Mouse (Mus musculus) liver, embryonic 11.5 days (tissue): ENCODE measurements at regions not wholly inside any gene's neighbourhood (a gene's known extent, or its start where the extent isn't known, plus 50 kb on each side); places are given as distances from the start of the nearest gene placed in this dataset.

Experiments used
- ATAC-seq: fragments of 200-750 bp; cut with Nextera tagmentation; replicated peaks from 2 replicates; pipeline ENCODE4 v1.8.0; 2017; ENCODE audit warnings: moderate number of reproducible peaks, mild to moderate bottlenecking, moderate TSS enrichment, moderate library complexity; ENCODE audit not compliant: low FRiP score
- DNase-seq: peaks from one replicate; pipeline ENCODE4 v3.0.0-alpha.2; 2017; ENCODE audit warnings: low spot score
- H3K27ac ChIP-seq: fragments of 300-500 bp; sonication (generic); 2 replicates; pipeline ENCODE4 v1.5.1; 2014; ENCODE audit warnings: mild to moderate bottlenecking, low read depth, low read length, control low read depth
- H3K27me3 ChIP-seq: fragments of 300-500 bp; sonication (generic); replicated peaks from 2 replicates; pipeline ENCODE4 v1.6.1; 2014; ENCODE audit warnings: low read length, mixed read lengths; ENCODE audit not compliant: control insufficient read depth, insufficient read depth
- H3K36me3 ChIP-seq: fragments of 300-500 bp; sonication (generic); 2 replicates; pipeline ENCODE4 v1.6.1; 2014; ENCODE audit warnings: mild to moderate bottlenecking, low read length, moderate library complexity, mixed read lengths; ENCODE audit not compliant: control insufficient read depth, insufficient read depth
- H3K4me1 ChIP-seq: fragments of 300-500 bp; sonication (generic); replicated peaks from 2 replicates; pipeline ENCODE4 v1.6.1; 2014; ENCODE audit warnings: low read length, mixed read lengths; ENCODE audit not compliant: control insufficient read depth, insufficient read depth
- H3K4me2 ChIP-seq: fragments of 300-500 bp; sonication (generic); 2 replicates; pipeline ENCODE4 v1.6.1; 2014; ENCODE audit warnings: mild to moderate bottlenecking, control low read depth, moderate library complexity
- H3K4me3 ChIP-seq: fragments of 300-500 bp; sonication (generic); 2 replicates; pipeline ENCODE4 v1.5.1; 2014; ENCODE audit warnings: low read depth, low read length, control low read depth
- H3K9ac ChIP-seq: fragments of 300-500 bp; sonication (generic); 2 replicates; pipeline ENCODE4 v1.6.1; 2014; ENCODE audit warnings: low read depth, low read length, control low read depth
- H3K9me3 ChIP-seq: fragments of 300-500 bp; sonication (generic); 2 replicates; pipeline ENCODE4 v1.6.1; 2016; ENCODE audit warnings: low read length, inconsistent platforms, mixed read lengths; ENCODE audit not compliant: control insufficient read depth
- WGBS: fragments of 180-500 bp; shearing (Covaris S2); extraction: QIAGEN DNeasy Blood & Tissue Kit; methylation state at CpG from one replicate; pipeline ENCODE4 v1.1.7; 2014; 5-methylcytosine and 5-hydroxymethylcytosine counted together

- peaks cover 5% of the 10 kb centered on the region; the same call in 1 of the 2 replicates for H3K9me3 ChIP-seq
- no peak for ATAC-seq
- no peaks in the 10 kb centered on the region for H3K36me3 ChIP-seq
- no peak overlapping the region for H3K4me3 ChIP-seq
- no peak overlapping the region for H3K4me2 ChIP-seq
- WGBS, result 83% methylated on average over 3 of the region's 3 CpGs
- DNase-seq, result no peak
- H3K27me3 ChIP-seq, result no peaks in the 10 kb centered on the region
- H3K4me1 ChIP-seq, result no peaks in the 10 kb centered on the region
- no peak overlapping the region for H3K27ac ChIP-seq
- no peak overlapping the region for H3K9ac ChIP-seq
Measured at GRCm38 (mm10) chr6:100453401-100453800, 166.1 kb upstream of the Rybp start.

DNA sequence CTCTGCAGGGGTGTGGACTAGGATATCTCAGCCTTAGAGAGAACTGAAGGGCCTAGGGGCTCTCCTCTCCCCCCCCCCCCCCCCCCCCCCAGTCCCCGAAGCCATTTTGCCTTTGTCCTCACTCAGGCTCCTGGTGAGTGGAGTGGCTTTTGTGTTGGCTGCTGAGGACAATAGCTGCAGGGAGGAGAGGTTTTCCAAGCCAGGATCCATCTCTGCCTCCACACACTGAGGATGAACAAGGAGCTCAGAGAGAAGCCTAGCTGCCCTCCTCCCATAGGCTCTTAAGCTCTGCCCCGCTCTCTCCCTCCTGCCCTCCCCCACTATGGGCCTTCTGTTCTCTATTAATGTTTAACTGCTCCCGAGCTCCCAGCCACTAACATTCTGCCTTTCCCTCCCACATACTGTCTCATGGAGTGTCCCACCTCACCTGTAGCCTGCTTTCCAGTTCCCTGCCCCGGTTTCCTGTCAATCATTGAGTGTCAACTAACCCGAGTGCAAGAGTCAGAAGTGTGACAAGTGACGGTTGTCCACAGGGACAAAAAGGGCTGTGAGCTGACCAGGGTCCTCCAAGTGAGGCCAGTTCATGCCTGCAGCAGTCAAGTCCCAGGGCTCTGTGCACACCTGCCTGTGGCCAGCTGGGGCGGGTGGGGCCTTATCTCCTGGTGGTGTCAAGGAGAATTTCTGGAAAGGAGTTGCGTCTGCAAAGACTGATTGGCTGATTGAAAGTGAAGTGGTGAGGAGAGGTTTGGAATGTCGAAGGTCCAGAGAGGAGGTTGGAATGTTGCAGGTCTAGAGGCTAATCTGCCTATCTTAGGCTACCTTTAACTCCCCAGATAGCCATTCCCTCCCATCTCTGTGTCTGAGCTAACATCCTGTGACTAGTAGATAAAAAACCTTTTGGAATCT is 165.1 kb upstream of the Rybp start:
- DNase-seq, result no peak
- Histone ChIP-seq H3K4me1 (peaks cover 2% of the 10 kb centered on the region), H3K9ac (no peak overlapping the region), H3K4me3 (no peak overlapping the region), H3K27me3 (no peaks in the 10 kb centered on the region), H3K36me3 (no peaks in the 10 kb centered on the region), H3K27ac (no peak overlapping the region), H3K9me3 (peaks cover 5% of the 10 kb centered on the region; the same call in 1 of the 2 replicates), H3K4me2 (no peak overlapping the region)
- ATAC-seq, result peak; percentile 74; the same call in 1 of the 2 replicates
- 51% methylated on average over 9 of the region's 9 CpGs for WGBS

DNA sequence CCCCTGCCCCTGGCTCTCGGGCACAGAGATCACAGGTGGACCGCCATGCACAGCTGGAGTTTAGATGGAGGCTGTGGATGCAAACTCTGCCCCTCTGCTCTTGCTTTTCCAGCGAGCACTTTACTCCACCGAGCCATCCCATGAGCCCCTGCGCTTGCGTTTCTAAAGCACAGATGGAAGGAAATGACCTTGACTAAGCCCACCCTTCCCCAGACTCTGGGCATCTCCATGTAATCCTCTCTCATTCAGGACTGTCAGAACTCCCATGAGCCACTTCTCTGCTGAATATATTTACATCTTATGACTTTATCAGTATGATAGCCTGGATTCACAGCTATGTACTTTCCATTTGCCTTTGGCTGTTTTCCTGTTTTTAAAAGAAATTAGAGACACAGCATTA is 162.8 kb upstream of the Rybp start:
- Histone ChIP-seq H3K27me3 (no peaks in the 10 kb centered on the region), H3K9ac (no peak overlapping the region), H3K4me3 (no peak overlapping the region), H3K4me2 (no peak overlapping the region), H3K36me3 (no peaks in the 10 kb centered on the region), H3K9me3 (peaks cover 5% of the 10 kb centered on the region; the same call in 1 of the 2 replicates), H3K4me1 (peaks cover 5% of the 10 kb centered on the region), H3K27ac (no peak overlapping the region)
- 90% methylated on average over 6 of the region's 6 CpGs for WGBS
- DNase-seq, result no peak
- no peak for ATAC-seq

DNA sequence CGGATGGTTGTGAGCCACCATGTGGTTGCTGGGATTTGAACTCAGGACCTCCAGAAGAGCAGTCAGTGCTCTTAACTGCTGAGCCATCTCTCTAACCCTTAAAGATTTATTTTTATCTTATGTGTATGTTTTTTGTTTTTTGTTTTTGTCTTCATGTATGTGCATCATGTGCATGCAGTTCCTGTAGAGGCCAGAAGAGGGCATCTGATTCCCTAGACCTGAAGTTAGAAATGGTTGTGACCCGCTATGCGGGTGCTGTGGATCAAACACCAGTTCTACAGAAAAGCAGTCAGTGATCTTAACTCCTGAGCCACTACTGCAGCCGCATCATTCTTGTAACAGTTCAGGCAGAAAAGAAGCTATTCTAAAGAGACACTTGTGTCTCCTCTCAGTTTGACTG is 161.8 kb upstream of the Rybp start:
- Histone ChIP-seq H3K9ac (no peak overlapping the region), H3K4me3 (no peak overlapping the region), H3K4me1 (peaks cover 5% of the 10 kb centered on the region), H3K27ac (no peak overlapping the region), H3K9me3 (peaks cover 5% of the 10 kb centered on the region; the same call in 1 of the 2 replicates), H3K4me2 (no peak overlapping the region), H3K36me3 (no peaks in the 10 kb centered on the region), H3K27me3 (no peaks in the 10 kb centered on the region)
- ATAC-seq (no peak), DNase-seq (no peak)
- 95% methylated on average over 4 of the region's 4 CpGs for WGBS

DNA sequence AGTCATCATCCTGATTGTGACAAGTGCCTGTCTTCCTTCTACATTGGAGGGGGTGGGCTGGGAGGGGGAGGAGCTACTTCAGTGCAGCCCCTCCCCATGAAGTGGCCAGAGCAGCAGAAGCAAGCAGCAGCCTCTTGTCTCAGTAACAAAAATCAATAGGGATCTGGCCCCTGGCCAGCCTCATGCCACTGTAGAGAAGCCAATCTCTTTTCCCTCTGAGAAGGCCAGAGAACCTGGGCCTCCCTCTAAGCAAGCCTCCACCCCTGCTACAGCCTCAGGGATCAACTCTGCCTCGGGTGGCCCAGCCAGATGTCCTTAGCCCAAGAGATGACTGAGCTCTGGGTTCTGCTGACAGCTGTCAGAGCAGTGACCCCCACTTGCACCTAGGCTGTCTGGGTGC is 159.9 kb upstream of the Rybp start:
- no peak overlapping the region for H3K9ac ChIP-seq
- H3K9me3 ChIP-seq, result peaks cover 5% of the 10 kb centered on the region; the same call in 1 of the 2 replicates
- WGBS, result 47% methylated on average over 1 of the region's 1 CpGs
- no peak overlapping the region for H3K27ac ChIP-seq
- H3K4me1 ChIP-seq, result peaks cover 5% of the 10 kb centered on the region
- DNase-seq (no peak), ATAC-seq (no peak)
- no peak overlapping the region for H3K4me3 ChIP-seq
- H3K27me3 ChIP-seq, result 0 out of 2 replicates have a peak, but pooled peaks cover 2% of the 10 kb centered on the region
- H3K4me2 ChIP-seq, result no peak overlapping the region
- H3K36me3 ChIP-seq, result no peaks in the 10 kb centered on the region

DNA sequence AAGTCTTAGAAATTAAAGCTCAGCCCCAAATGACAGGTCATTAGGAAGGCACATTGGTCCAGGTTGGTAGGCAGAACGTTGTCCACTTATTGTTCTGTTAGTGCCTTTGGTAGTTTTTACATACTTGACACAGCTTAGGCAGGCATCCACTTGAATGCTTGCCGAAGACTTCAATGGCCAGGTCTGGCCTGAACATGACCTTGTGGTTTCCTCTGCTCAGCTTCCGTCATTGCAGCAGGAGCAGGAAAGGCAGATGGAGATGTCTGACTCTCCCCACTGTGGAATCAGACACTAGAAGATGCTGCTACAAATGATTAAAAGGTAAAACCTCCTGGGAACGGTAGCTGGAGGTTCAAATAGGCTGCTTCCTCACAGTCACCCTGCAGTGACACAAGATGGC is 159.5 kb upstream of the Rybp start:
- Histone ChIP-seq H3K9ac (no peak overlapping the region), H3K4me3 (no peak overlapping the region), H3K9me3 (peaks cover 5% of the 10 kb centered on the region; the same call in 1 of the 2 replicates), H3K4me1 (peaks cover 5% of the 10 kb centered on the region), H3K4me2 (no peak overlapping the region), H3K27ac (no peak overlapping the region), H3K36me3 (no peaks in the 10 kb centered on the region), H3K27me3 (0 out of 2 replicates have a peak, but pooled peaks cover 2% of the 10 kb centered on the region)
- no peak for ATAC-seq
- DNase-seq, result no peak
- WGBS, result 56% methylated on average over 4 of the region's 4 CpGs

DNA sequence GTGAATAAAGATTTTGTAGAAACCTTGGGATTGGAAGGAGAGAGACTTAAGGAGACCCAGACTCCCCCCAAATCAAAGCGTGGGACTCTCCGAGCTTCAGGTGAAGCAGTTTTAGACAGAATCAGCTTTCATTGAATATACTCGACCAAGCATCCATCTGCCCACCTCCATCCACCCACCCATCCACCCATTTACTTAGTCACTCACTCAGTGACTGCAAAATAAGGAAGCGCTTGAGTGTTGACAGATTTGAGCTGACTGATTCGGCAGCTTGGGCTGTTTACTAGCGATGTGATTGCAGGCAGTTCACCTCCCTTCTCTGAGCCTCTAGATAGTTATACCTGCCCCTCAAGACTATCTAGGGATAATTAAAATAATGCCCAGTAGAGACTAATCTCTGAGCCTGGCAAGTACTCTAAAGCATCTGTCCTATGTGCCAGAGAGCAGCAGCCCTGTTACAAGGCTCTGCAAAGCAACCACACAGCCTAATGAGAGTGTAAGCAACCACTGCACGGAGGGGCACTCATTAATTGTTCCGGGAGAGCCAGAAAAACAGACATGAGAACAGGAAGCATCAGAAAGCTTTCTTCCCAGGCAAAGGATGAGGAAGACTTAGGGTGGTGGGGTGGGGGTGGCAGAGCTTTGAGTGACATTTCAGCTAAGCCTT is 151.9 kb upstream of the Rybp start:
- Histone ChIP-seq H3K9ac (no peak overlapping the region), H3K27ac (no peak overlapping the region), H3K9me3 (no peaks in the 10 kb centered on the region), H3K36me3 (no peaks in the 10 kb centered on the region), H3K4me3 (peak overlapping the region; percentile 27; the same call in 1 of the 2 replicates), H3K27me3 (peaks cover 9% of the 10 kb centered on the region), H3K4me2 (peak overlapping the region; percentile 50), H3K4me1 (peaks cover 5% of the 10 kb centered on the region)
- ATAC-seq, result no peak
- DNase-seq, result no peak
- WGBS, result 8% methylated on average over 8 of the region's 8 CpGs

- Histone ChIP-seq H3K27ac (no peak overlapping the region), H3K9me3 (no peaks in the 10 kb centered on the region), H3K4me2 (peak overlapping the region; percentile 50), H3K27me3 (peaks cover 9% of the 10 kb centered on the region), H3K4me1 (peaks cover 5% of the 10 kb centered on the region), H3K36me3 (no peaks in the 10 kb centered on the region), H3K4me3 (peak overlapping the region; percentile 27; the same call in 1 of the 2 replicates), H3K9ac (no peak overlapping the region)
- ATAC-seq (no peak; the same call in 1 of the 2 replicates), DNase-seq (no peak)
- under 1% methylated on average over 13 of the region's 13 CpGs for WGBS
Measured at GRCm38 (mm10) chr6:100438511-100438991, 151.3 kb upstream of the Rybp start.
